Mouse (Mus musculus) adrenal gland, adult 8-10 months (tissue): ENCODE measurements around the gene Cylc1. TPM values are rescaled to one million over a fixed set of nuclear protein-coding genes. Genes with fewer than 3 reads are reported as not detected.

ENCODE experiments used
- DNase-seq: peaks from one replicate; pipeline ENCODE4 v3.0.0; 2022
- total RNA-seq, 4 experiments: library from RNA; stranded (reverse); gene quantifications; 2 replicates each; pipeline ENCODE4 v1.2.4; 2022

Gene Cylc1
- total RNA-seq = not detected

GRCm38 (mm10) chrX:111110118-111110517 lies at the start of gene Cylc1:
Cylc1 (plus strand) TSS chrX:111110418.
- DNase-seq = no peak

- DNase-seq = no peak
Observed at GRCm38 (mm10) chrX:111078680-111079079, 31.5 kb upstream of the Cylc1 start.

- DNase-seq = no peak
Observed at GRCm38 (mm10) chrX:111168040-111168439, 57.8 kb downstream of the Cylc1 start, which contains the start of gene Gm10112. Gm10112 (plus strand) TSS chrX:111168340.

Other genes with a start within 250 kb of the Cylc1 start
- gene Gm10112, start 57.9 kb downstream of the Cylc1 start, total RNA-seq = not detected